Mouse (Mus musculus): ENCODE results near the gene Pdxk.
"Not testable (repeated sequence)": the region's sequence is repeated elsewhere in the genome, so short reads cannot be mapped to it uniquely, and the experiment has no call there.

Pdxk gene

GRCm38 (mm10) chr10:78464792-78465207 is at the start of gene Pdxk:
TSS of gene Pdxk (minus strand) at chr10:78464975.
- peak; percentile 87 for DNase-seq (ENCODE audit: low read depth)

- DNase-seq (ENCODE audit: low read depth), result no peak
Measured at GRCm38 (mm10) chr10:78502986-78503733, 38.4 kb upstream of the Pdxk start.

- DNase-seq (ENCODE audit: low read depth), result peak; percentile 60
Measured at GRCm38 (mm10) chr10:78487431-78488086, 22.8 kb upstream of the Pdxk start.

GRCm38 (mm10) chr10:78486871-78487270 is 22.1 kb upstream of the Pdxk start:
- DNase-seq (ENCODE audit: low read depth), result no peak

- not testable (repeated sequence) for DNase-seq (ENCODE audit: low read depth)
Measured at GRCm38 (mm10) chr10:78485369-78485768, 20.6 kb upstream of the Pdxk start.

- DNase-seq (ENCODE audit: low read depth), result peak; percentile 77
Measured at GRCm38 (mm10) chr10:78481928-78482499, 17.2 kb upstream of the Pdxk start.

GRCm38 (mm10) chr10:78480954-78481927 is 16.5 kb upstream of the Pdxk start:
- no peak for DNase-seq (ENCODE audit: low read depth)

- DNase-seq (ENCODE audit: low read depth), result no peak
Measured at GRCm38 (mm10) chr10:78476821-78477220, 12.0 kb upstream of the Pdxk start.

GRCm38 (mm10) chr10:78474759-78475158 is 10.0 kb upstream of the Pdxk start:
- DNase-seq (ENCODE audit: low read depth), result no peak

- DNase-seq (ENCODE audit: low read depth), result no peak
Measured at GRCm38 (mm10) chr10:78473434-78473833, 8.7 kb upstream of the Pdxk start.

- DNase-seq (ENCODE audit: low read depth), result no peak
Measured at GRCm38 (mm10) chr10:78472046-78472445, 7.3 kb upstream of the Pdxk start.

- DNase-seq (ENCODE audit: low read depth), result no peak
Measured at GRCm38 (mm10) chr10:78470582-78471313, 6.0 kb upstream of the Pdxk start.

GRCm38 (mm10) chr10:78467761-78468310 is 3.1 kb upstream of the Pdxk start:
- no peak for DNase-seq (ENCODE audit: low read depth)

GRCm38 (mm10) chr10:78466647-78467046 is 1.9 kb upstream of the Pdxk start:
- no peak for DNase-seq (ENCODE audit: low read depth)

- no peak for DNase-seq (ENCODE audit: low read depth)
Measured at GRCm38 (mm10) chr10:78465472-78465871, 697 bp upstream of the Pdxk start.

GRCm38 (mm10) chr10:78464201-78464791 is 479 bp downstream of the Pdxk start:
- DNase-seq (ENCODE audit: low read depth), result no peak

GRCm38 (mm10) chr10:78463769-78464167 is 1.0 kb downstream of the Pdxk start:
- no peak for DNase-seq (ENCODE audit: low read depth)

- DNase-seq (ENCODE audit: low read depth), result no peak
Measured at GRCm38 (mm10) chr10:78462945-78463768, 1.6 kb downstream of the Pdxk start.

GRCm38 (mm10) chr10:78461767-78462166 is 3.0 kb downstream of the Pdxk start:
- DNase-seq (ENCODE audit: low read depth), result no peak

- DNase-seq (ENCODE audit: low read depth), result no peak
Measured at GRCm38 (mm10) chr10:78460463-78460862, 4.3 kb downstream of the Pdxk start.
